Mouse (Mus musculus): ENCODE measurements around the gene Lmo2. TPM values are rescaled to one million over a fixed set of nuclear protein-coding genes. Genes with fewer than 3 reads are reported as not detected.

Lmo2 gene
- total and polyA plus RNA-seq, 3 experiments = 43.3 to 108 (median 63.6) TPM

DNA sequence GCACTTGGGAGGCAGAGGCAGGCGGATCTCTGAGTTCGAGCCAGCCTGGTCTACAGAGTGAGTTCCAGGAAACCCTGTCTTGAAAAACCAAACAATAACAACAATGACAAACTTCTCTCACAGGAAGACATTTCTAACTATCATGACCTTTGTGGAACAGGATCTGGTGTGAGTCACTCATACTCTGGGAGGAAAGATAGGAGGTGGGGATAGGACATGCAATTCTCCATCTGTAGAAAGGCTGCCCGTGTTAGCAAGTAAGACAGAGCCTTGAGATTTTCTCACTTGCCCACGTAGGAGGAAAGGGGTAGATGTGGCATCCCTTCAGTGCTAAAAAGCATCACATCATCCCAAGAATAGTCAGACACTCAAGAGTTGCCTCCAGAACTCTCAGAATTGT lies 44.1 kb downstream of the Lmo2 start:
- dilution Hi-C loops (cut with MboI; ENCODE audit: extremely low pct_ligation_motif_present, extremely low pct_unique_long_range_greater_than_20kb, low sequenced_read_pairs) (no loop called here), in situ Hi-C loops (cut with MboI; ENCODE audit: low pct_ligation_motif_present, low pct_unique_long_range_greater_than_20kb, low sequenced_read_pairs) (loop anchor here (10.0 kb wide), 2 partner anchors 257 to 437 kb away; partner anchors contain the start of gene Abtb2)
- H3K27me3 ChIP-seq (replicated peaks) = peaks cover 4% of the 10 kb centered on the region

DNA sequence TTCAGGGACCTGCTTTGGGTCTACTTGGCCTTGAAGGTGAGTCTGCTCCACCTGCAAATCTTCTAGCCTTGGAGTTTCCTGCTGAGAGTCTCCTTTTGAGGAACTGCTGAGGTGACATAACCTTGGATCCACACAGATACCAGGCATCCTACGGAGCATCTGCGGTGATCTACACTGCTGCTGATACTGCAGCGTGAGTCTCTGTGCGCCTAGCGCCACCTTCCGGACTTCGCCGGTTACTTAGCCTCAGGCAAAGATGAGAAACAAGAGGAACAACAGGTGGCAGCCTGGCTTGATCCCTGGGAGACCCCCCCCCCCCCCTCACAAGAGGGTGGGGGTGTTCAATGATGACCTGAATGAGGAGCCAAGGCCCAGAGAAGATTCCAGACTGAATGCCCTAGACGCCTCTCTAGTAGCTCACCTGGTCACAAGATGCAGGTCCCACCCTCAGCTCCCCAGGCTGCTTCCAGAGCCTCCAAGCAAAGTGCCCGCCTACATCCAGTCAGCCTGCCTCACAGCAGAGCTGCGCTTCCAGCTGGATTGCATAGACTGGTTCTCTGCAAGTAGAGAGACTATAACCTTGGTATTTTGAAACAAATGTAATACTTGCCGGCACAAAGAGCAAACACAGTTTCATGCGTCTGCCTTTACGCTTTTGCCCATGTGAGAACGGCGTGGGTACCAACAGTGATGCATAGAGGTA lies 45.1 kb downstream of the Lmo2 start:
- in situ Hi-C loops (cut with MboI; ENCODE audit: low pct_ligation_motif_present, low pct_unique_long_range_greater_than_20kb, low sequenced_read_pairs) (loop anchor here (10.0 kb wide), 2 partner anchors 258 to 438 kb away; partner anchors contain the start of gene Abtb2), dilution Hi-C loops (cut with MboI; ENCODE audit: extremely low pct_ligation_motif_present, extremely low pct_unique_long_range_greater_than_20kb, low sequenced_read_pairs) (no loop called here)
- no peaks in the 10 kb centered on the region for H3K79me2 ChIP-seq (replicated peaks; ENCODE audit: control insufficient read depth, extremely low read depth, insufficient read depth, poor library complexity, severe bottlenecking)
- H3K27me3 ChIP-seq (replicated peaks) = peaks cover 8% of the 10 kb centered on the region
- H3K9ac ChIP-seq (ENCODE audit: insufficient read depth, low read depth) = no peak overlapping the region
- DNase-seq (ENCODE audit: extremely low read depth) = peak; percentile 67
- H3K27ac ChIP-seq (ENCODE audit: insufficient read depth, low read depth) = no peak overlapping the region
- no peak overlapping the region for H3K4me3 ChIP-seq (replicated peaks in 1 of 3; ENCODE audit: low read depth in 2 of 3, low read length in 2 of 3, poor library complexity in 1 of 3)
- H3K4me2 ChIP-seq (ENCODE audit: insufficient read depth, low read depth, poor library complexity, severe bottlenecking) = peak overlapping the region; percentile 33
- H3K9me3 ChIP-seq (replicated peaks; ENCODE audit: low read length) = no peaks in the 10 kb centered on the region
- no peaks in the 10 kb centered on the region for H3K36me3 ChIP-seq (replicated peaks in 1 of 2; ENCODE audit: control insufficient read depth in 1 of 2, insufficient read depth in 1 of 2, low read length in 1 of 2)
- TF ChIP-seq MAFK (IDR thresholded peaks at IDR 0.05; ENCODE audit: insufficient replicate concordance, low read length) (peak; percentile 39; the same call in 1 of the 2 replicates), IRF4 (IDR thresholded peaks at IDR 0.05; ENCODE audit: low read depth, low read length) (no peak), ZNF384 (IDR thresholded peaks at IDR 0.05; ENCODE audit: low read depth, low read length) (no peak), SMC3 (IDR thresholded peaks at IDR 0.05; ENCODE audit: low read depth, low read length) (peak; percentile 77), HCFC1 (IDR thresholded peaks at IDR 0.05; ENCODE audit: low read depth, low read length) (no peak), PAX5 (IDR thresholded peaks at IDR 0.05; ENCODE audit: low read length) (no peak), ELF1 (IDR thresholded peaks at IDR 0.05; ENCODE audit: low read depth, low read length) (no peak), GABPA (IDR thresholded peaks at IDR 0.05; ENCODE audit: insufficient replicate concordance, low read depth, low read length) (no peak), KAT2A (IDR thresholded peaks at IDR 0.05; ENCODE audit: insufficient replicate concordance, low read length) (no peak), RAD21 (IDR thresholded peaks at IDR 0.05; ENCODE audit: low read depth, low read length) (peak; percentile 87), TCF12 (IDR thresholded peaks at IDR 0.05; ENCODE audit: low read depth, low read length) (no peak), JUND (conservative IDR thresholded peaks at IDR 0.05; ENCODE audit: low read depth, low read length) (no peak), SIN3A (IDR thresholded peaks at IDR 0.05; ENCODE audit: low read length) (0 out of 2 replicates have a peak, but pooled peaks have one; percentile 23), ETS1 (conservative IDR thresholded peaks at IDR 0.05; ENCODE audit: low read depth, low read length) (no peak), POLR2A (IDR thresholded peaks at IDR 0.05; ENCODE audit: low read depth, low read length) (no peak), MEF2A (IDR thresholded peaks at IDR 0.05; ENCODE audit: borderline replicate concordance, low read depth, low read length) (no peak), TBP (conservative IDR thresholded peaks at IDR 0.05; ENCODE audit: low read depth, low read length) (no peak), CTCF (conservative IDR thresholded peaks at IDR 0.05 in 1 of 2, IDR thresholded peaks at IDR 0.05 in 1 of 2; ENCODE audit: low read depth in 2 of 2, low read length in 2 of 2) (peak; percentile 37 to 91; a peak in 3 of 4 replicates), ZMIZ1 (IDR thresholded peaks at IDR 0.05; ENCODE audit: low read depth, low read length) (no peak), MAZ (IDR thresholded peaks at IDR 0.05; ENCODE audit: low read depth, low read length) (no peak), NELFE (IDR thresholded peaks at IDR 0.05; ENCODE audit: low read depth, low read length) (no peak), BHLHE40 (IDR thresholded peaks at IDR 0.05; ENCODE audit: low read depth, low read length) (no peak), ZC3H11A (IDR thresholded peaks at IDR 0.05; ENCODE audit: low read depth, low read length) (peak; percentile 22), MYC (IDR thresholded peaks at IDR 0.05; ENCODE audit: low read depth, low read length) (no peak), JUN (IDR thresholded peaks at IDR 0.05; ENCODE audit: insufficient read depth, low read depth, low read length) (no peak), EP300 (IDR thresholded peaks at IDR 0.05; ENCODE audit: low read length) (no peak), UBTF (IDR thresholded peaks at IDR 0.05; ENCODE audit: low read depth, low read length) (no peak), RCOR1 (conservative IDR thresholded peaks at IDR 0.05; ENCODE audit: low read depth, low read length) (no peak)
- H3K4me1 ChIP-seq (ENCODE audit: control insufficient read depth in 1 of 2, insufficient read depth in 2 of 2) = no peaks in the 10 kb centered on the region

More for the DNA sequence above, 44.1 kb downstream of the Lmo2 start:
- H3K9me3 ChIP-seq (replicated peaks; ENCODE audit: low read length) = no peaks in the 10 kb centered on the region
- no peak overlapping the region for H3K9ac ChIP-seq (ENCODE audit: insufficient read depth, low read depth)
- no peaks in the 10 kb centered on the region for H3K4me1 ChIP-seq (ENCODE audit: control insufficient read depth in 1 of 2, insufficient read depth in 2 of 2)
- H3K79me2 ChIP-seq (replicated peaks; ENCODE audit: control insufficient read depth, extremely low read depth, insufficient read depth, poor library complexity, severe bottlenecking) = no peaks in the 10 kb centered on the region
- no peak overlapping the region for H3K4me2 ChIP-seq (ENCODE audit: insufficient read depth, low read depth, poor library complexity, severe bottlenecking)
- no peak for DNase-seq (ENCODE audit: extremely low read depth)
- no peak overlapping the region for H3K27ac ChIP-seq (ENCODE audit: insufficient read depth, low read depth)
- H3K36me3 ChIP-seq (replicated peaks in 1 of 2; ENCODE audit: control insufficient read depth in 1 of 2, insufficient read depth in 1 of 2, low read length in 1 of 2) = no peaks in the 10 kb centered on the region
- TF ChIP-seq MEF2A (IDR thresholded peaks at IDR 0.05; ENCODE audit: borderline replicate concordance, low read depth, low read length) = no peak
- TF ChIP-seq ZC3H11A (IDR thresholded peaks at IDR 0.05; ENCODE audit: low read depth, low read length) = no peak
- TF ChIP-seq USF1 (IDR thresholded peaks at IDR 0.05; ENCODE audit: low read depth, low read length) = no peak
- no peak for TF ChIP-seq CHD2 (IDR thresholded peaks at IDR 0.05; ENCODE audit: low read length)
- TF ChIP-seq HCFC1 (IDR thresholded peaks at IDR 0.05; ENCODE audit: low read depth, low read length) = no peak
- no peak for TF ChIP-seq NELFE (IDR thresholded peaks at IDR 0.05; ENCODE audit: low read depth, low read length)
- no peak for TF ChIP-seq SIN3A (IDR thresholded peaks at IDR 0.05; ENCODE audit: low read length)
- H3K4me3 ChIP-seq (replicated peaks in 1 of 3; ENCODE audit: low read depth in 2 of 3, low read length in 2 of 3, poor library complexity in 1 of 3) = no peak overlapping the region
